Mouse (Mus musculus) thymus, postnatal 14 days (tissue): ENCODE data around the gene Igf2bp3.

Experiments
- DNase-seq: peaks from one replicate; pipeline ENCODE4 v3.0.0; 2021

The Igf2bp3 gene

GRCm38 (mm10) chr6:49130328-49130727 is 84.4 kb downstream of the Igf2bp3 start:
- DNase-seq: no peak

- no peak for DNase-seq
Observed at GRCm38 (mm10) chr6:49120370-49120769, 94.4 kb downstream of the Igf2bp3 start.

GRCm38 (mm10) chr6:49119462-49120135 is 95.2 kb downstream of the Igf2bp3 start:
- peak; percentile 41 for DNase-seq

- DNase-seq: no peak
Observed at GRCm38 (mm10) chr6:49118446-49118845, 96.3 kb downstream of the Igf2bp3 start.

- no peak for DNase-seq
Observed at GRCm38 (mm10) chr6:49116241-49116640, 98.5 kb downstream of the Igf2bp3 start.

GRCm38 (mm10) chr6:49115550-49115949 is 99.2 kb downstream of the Igf2bp3 start:
- DNase-seq: no peak

- no peak for DNase-seq
Observed at GRCm38 (mm10) chr6:49114457-49114856, 100.3 kb downstream of the Igf2bp3 start.

- DNase-seq: no peak
Observed at GRCm38 (mm10) chr6:49113895-49114294, 100.9 kb downstream of the Igf2bp3 start.

GRCm38 (mm10) chr6:49109196-49109595 is 105.6 kb downstream of the Igf2bp3 start:
- DNase-seq: no peak

- DNase-seq: no peak
Observed at GRCm38 (mm10) chr6:49106746-49107500, 107.8 kb downstream of the Igf2bp3 start.

GRCm38 (mm10) chr6:49099086-49099485 is 115.7 kb downstream of the Igf2bp3 start:
- DNase-seq: no peak

GRCm38 (mm10) chr6:49097596-49098110 is 117.1 kb downstream of the Igf2bp3 start:
- no peak for DNase-seq

- no peak for DNase-seq
Observed at GRCm38 (mm10) chr6:49096933-49097461, 117.8 kb downstream of the Igf2bp3 start.

GRCm38 (mm10) chr6:49096421-49096820 is 118.3 kb downstream of the Igf2bp3 start:
- DNase-seq: no peak

GRCm38 (mm10) chr6:49094968-49095367 is 119.8 kb downstream of the Igf2bp3 start:
- DNase-seq: no peak

GRCm38 (mm10) chr6:49083008-49083407 is 131.7 kb downstream of the Igf2bp3 start:
- no peak for DNase-seq

- no peak for DNase-seq
Observed at GRCm38 (mm10) chr6:49079313-49079712, 135.4 kb downstream of the Igf2bp3 start.

GRCm38 (mm10) chr6:49077894-49078293 is 136.9 kb downstream of the Igf2bp3 start:
- DNase-seq: no peak

- no peak for DNase-seq
Observed at GRCm38 (mm10) chr6:49074117-49074490, 140.7 kb downstream of the Igf2bp3 start.

GRCm38 (mm10) chr6:49073304-49074116 is 141.2 kb downstream of the Igf2bp3 start, which contains the start of gene Malsu1:
TSS of gene Malsu1 (plus strand) at chr6:49073795.
- DNase-seq: peak; percentile 95

- DNase-seq: no peak
Observed at GRCm38 (mm10) chr6:49068361-49068760, 146.4 kb downstream of the Igf2bp3 start.

GRCm38 (mm10) chr6:49057053-49058021 is 157.4 kb downstream of the Igf2bp3 start:
- DNase-seq: peak; percentile 76
